Mouse (Mus musculus) cerebellum, adult 2 months (tissue): ENCODE measurements around the gene Gss.

Experiments
- CTCF ChIP-seq: fragments of 200-500 bp; IDR thresholded peaks from 2 replicates; pipeline ENCODE4 v1.5.1; 2011; ENCODE audit warnings: low read depth, mild to moderate bottlenecking, control low read depth, low read length, moderate library complexity, borderline replicate concordance; ENCODE audit not compliant: insufficient read depth
- POLR2A ChIP-seq: fragments of 200-500 bp; IDR thresholded peaks from 2 replicates; pipeline ENCODE4 v1.6.1; 2011; ENCODE audit warnings: low read length, control low read depth, borderline replicate concordance; ENCODE audit not compliant: insufficient read depth

GRCm38 (mm10) chr2:155515941-155516340 is 76.7 kb downstream of the Gss start:
- TF ChIP-seq CTCF (peak; percentile 85), POLR2A (no peak)
